Mouse (Mus musculus) urinary bladder, adult 2 months (tissue): ENCODE measurements at regions not wholly inside any gene's neighbourhood (a gene's known extent, or its start where the extent isn't known, plus 50 kb on each side); places are given as distances from the start of the nearest gene placed in this dataset.

Experiments used
- DNase-seq: peaks from one replicate; pipeline ENCODE4 v3.0.0; 2022; ENCODE audit warnings: low spot score

DNA sequence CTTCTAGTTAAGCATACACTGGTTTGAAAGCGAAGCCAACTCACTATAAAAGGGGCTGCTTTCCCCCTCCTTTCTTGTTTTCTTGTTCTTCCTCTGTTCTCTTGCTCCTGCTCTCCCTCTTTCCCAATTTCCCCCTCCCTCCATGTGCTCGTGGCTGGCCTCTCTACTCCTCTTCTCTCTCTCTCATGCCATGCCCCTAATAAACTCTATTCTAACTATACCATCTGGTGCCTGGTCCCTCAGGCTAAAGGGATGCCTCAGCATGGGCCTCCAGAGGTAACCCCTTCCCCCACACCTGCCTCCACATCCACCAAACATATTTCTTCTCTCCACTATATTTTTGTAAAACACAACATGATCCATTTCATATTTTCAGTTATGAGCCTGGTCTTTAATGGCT is 210.1 kb downstream of the Gja1 start:
- no peak for DNase-seq

DNA sequence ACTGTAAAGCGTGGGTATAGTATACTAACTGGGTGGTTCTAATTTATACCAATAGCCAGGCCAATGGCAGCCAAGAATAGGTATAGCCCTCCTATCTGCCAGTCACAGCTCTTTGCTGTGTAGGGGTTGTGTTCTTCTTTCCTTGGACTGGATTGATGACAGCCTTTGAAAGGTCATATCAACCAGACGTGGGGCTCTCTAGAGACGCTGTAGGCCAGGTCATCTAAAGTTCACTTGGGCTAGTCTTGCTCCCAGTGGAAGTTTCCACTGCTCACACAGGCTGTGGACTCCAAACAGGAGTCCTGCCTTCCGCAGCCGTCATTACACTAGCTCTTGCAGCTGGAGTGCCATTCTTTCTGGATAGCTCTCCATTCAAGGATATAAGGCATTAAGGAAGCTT is 220.3 kb downstream of the Gja1 start:
- no peak for DNase-seq

DNA sequence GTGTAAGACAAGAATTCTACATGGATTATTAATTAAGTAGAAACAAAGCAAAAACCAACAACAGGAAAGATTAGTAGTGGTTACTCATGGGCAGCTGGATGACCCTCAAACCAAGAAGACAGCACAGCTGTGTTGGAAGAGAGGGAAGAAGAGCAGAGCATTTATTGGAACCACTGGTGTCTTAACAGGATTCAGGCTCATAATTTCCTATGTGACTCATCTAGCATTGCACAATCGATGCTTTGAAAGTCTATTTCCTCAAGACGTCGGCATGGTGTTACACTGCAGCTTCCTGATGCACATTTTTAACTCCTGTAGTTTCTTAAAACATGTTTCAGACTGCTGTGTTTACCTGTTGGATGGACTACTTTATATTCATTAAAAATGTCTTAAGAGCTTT is 221.1 kb downstream of the Gja1 start:
- DNase-seq, result no peak

DNA sequence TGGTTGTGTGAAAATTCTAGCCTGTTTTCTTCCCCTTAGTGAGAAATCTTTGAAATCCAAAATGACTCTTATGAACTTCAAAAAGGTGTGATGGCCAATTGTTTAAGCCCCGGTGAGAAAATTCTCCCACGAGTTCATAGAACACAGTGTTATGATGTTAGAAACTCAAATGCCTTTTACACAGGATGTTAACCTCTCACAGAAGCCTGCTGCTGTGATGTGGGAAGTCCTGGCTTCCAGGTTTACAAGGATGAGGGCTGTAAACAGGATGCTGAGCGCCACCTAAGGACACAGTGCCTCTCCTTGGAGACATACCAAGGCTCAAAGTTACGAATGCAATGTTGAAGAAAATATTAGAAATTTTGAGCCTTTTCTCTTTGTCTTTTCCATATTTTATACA is 222.8 kb downstream of the Gja1 start:
- DNase-seq, result no peak

DNA sequence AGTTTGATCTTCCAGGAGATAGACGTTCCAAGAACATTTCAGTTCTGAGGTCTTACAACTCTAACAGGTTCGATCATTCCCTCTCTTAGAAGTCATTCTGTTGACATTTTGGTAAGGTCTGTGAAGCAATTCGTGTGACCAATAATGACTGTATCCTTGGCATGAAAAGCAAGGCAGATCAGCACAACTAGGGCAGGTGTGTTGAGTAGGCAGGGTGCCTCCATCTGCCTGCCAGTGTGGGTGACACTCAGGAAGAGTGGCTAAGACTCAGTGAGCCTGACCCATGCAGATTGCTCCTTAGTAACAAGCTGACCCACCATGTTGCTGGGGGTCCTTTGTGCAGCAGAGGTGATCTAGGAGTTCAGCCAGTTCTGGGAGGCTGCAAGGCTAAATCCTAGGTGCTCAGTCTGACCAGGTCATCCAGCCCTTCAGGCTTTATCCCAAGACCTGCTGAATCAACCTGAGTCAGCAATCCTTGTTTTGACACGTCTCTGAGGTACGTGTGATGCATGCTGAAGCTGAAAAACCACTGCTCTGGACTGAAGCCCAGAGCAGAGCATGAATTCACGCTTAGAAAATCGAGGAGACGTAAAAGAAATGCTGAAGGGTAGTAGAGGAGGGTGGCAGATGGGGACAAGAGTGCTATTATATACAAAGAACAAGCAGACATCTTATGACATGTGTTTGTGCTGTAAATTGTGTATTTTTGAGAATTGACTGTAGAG is 234.6 kb downstream of the Gja1 start:
- DNase-seq, result no peak

DNA sequence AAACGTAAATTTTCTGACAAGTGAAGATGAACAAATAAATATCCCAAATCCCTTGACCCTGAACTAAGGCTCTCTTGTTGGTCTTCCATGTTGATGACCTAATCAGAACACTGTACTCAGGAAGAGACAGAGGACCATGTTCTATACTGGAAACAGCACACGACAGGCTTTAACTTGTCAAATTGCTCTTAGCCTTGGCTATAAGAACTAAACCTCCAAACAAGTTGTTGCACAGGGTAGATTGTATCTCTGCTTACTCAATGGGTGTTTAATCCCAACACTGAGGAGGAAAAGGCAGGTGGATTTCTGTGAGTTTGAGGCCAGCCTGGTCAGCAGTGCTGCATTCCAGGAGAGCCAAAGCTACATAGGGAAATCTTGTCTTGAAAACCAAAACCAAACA is 265.5 kb downstream of the Gja1 start:
- DNase-seq, result no peak

DNA sequence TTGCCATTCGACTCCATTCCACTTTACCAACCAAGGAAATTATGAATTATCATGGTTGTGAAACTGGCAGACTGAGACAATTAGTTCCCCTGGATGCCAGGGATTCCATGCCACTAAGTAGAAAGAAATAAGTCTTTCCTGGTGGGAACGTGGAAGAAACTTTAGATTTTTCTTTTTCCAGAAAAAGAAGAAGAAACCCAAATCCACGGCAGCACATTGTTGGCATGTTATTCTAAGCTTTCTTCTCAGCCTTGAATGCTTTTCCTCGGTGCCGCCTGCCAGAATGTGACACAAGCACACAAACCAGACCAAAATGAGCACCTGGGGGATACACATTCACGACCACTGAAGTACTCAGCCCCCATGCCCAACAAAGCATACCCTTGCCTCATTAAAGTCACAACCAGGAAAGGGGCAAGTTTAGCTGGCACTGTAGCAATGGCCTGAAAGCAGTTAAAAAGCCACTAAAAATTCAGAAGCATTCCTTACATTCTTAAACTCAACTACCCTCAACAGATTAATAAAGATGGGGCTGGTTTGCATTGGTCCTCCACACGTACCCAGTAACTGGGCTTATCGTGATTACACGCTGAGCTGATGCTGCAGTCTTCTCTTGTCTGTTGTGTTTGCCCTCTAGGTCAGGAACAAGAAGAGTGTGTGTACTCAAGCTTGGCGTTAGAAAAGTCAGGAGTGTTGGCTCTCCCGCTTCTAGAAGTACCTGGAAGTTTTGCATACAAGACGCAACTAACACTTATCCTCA is 266.4 kb downstream of the Gja1 start:
- no peak for DNase-seq

DNA sequence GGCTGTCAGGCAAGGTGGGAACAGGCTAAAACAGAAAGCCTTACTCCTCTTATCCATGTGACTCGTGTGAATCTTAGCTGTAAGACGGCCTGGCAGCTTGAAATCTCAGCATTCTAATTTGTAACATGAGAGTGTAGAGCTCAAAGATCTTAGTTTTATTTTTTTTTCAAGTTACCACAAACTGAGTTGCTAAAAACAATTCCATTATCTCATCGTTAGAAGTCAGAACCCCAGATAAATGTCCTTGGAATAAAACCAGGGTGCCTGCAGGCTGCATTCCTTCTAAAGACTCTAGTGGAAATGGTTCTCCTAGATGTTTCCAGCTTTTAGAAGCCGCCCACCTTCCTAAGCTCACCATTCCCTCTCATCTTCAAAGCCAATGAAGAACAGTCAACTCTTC is 283.4 kb downstream of the Gja1 start:
- DNase-seq, result no peak

DNA sequence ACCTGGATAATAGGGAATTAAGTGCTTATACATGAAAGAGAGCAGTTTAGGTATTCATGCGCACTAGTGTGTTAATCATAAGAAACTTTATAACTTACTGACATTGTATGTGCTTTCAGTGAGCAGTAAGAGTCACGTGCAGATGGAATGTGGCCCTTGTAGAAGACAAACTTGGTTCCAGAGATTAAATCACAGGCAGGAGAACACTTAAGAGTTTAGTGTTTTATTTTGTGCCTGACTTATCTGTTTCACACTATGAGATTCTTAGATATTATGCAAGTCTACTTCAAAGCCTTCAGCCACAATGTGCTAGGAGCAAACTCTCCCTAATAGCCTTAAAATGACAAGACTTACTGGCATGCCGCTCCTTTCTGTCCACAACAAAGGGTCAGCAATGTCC is 296.8 kb downstream of the Gja1 start:
- no peak for DNase-seq

DNA sequence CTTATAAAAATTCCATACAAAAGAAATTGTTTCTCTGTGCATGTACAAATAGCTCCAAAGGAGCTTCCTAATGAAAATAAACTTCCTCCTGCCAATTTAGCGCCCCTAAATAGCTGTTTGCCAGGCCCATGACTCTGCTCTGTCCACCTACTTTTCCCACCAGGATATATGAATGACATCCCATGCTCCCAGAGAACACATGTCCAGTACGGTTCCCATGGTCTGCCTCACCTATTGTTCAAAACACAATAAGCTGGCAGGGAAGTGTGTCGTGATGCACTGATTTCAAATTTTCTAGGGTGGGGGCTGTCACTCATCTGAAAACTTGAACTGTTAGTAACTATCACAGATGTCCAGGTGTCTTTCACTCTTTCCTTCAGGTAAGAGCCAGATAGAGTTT is 305.8 kb downstream of the Gja1 start:
- DNase-seq, result no peak

GRCm38 (mm10) chr10:56685655-56686250 is 308.6 kb downstream of the Gja1 start:
- DNase-seq, result no peak

GRCm38 (mm10) chr10:56691467-56691866 is 314.3 kb downstream of the Gja1 start:
- no peak for DNase-seq

- DNase-seq, result no peak
These were observed 318.0 kb downstream of the Gja1 start for GRCm38 (mm10) chr10:56695100-56695499.

DNA sequence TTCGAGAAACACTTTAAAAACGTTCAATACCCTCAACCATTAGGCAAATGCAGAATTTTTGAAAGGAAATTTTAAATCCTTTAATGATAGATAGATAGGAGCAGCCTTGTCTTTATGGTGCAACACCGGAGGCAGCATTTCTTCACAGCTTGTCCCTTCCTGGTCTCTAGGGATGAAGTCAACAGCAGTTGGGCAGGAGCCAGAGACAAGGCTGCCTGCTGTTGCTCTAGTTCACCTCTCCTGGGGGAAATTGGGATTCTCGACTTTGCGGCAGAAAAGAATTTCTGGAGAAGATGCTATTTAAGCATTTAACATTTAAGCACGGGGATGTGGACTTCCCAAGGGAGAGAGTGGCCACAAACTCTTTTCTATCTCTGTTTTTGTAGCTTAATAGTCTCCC is 323.0 kb downstream of the Gja1 start:
- DNase-seq, result no peak

DNA sequence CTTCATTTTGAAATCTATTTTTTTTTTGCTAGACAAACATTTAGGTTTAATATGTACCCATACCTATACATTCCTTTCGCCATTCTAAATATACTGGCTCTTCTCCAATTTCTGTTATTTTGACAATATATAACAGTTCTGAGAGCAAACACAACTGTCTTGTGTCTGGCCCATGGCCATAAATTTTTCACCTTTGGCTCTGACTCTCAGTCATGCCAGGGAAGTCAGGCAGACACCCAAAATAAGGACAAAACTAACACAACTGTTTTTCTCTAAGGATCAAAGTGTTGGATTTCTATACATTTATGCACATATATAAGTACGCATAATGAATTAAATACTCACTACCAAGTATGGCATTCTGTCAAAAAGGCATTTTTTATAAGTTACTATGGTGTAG is 331.3 kb downstream of the Gja1 start:
- no peak for DNase-seq

- no peak for DNase-seq
These were observed 331.8 kb downstream of the Gja1 start for GRCm38 (mm10) chr10:56708886-56709285.

- no peak for DNase-seq
These were observed 335.5 kb downstream of the Gja1 start for GRCm38 (mm10) chr10:56712611-56713105.

GRCm38 (mm10) chr10:56737073-56737472 is 359.9 kb downstream of the Gja1 start:
- DNase-seq, result no peak

GRCm38 (mm10) chr10:56739621-56740020 is 362.5 kb downstream of the Gja1 start:
- no peak for DNase-seq

DNA sequence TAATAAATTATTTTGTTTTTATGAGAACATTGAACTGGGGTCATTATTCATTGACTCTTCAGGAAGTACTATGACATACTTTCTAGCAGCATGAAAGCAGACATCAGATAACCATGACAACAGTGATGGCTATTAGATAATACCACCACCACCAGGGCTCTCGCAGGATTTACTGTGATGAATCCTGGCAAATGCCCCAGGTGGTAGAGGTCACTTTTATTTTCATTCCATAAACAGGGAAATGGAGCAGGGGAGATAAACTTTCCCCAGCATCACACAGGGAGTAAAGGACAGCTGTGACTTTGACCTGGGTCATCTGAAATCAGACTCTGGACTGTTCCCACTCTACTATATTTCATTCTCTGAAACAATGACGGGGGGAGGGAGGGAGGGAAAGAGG is 375.0 kb downstream of the Gja1 start:
- no peak for DNase-seq

DNA sequence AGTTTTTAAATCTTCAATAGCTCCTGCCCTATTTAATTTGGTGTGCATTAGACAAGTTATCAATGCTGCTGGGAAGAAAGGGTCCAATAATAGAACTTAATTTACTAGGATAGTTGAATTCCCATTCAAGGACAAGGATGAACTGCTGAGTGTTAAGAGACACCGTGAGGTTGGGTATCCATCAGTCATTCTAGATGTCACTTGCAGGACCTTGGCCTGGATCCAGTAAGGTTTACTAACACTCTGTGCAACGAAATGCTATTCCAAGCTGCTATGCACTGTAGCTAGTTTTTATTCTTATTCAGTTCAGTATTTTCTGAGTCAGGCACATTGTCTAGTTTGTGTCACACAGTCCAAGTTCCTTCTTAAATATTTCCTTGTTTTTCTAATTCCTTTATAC is 376.4 kb downstream of the Gja1 start:
- no peak for DNase-seq

DNA sequence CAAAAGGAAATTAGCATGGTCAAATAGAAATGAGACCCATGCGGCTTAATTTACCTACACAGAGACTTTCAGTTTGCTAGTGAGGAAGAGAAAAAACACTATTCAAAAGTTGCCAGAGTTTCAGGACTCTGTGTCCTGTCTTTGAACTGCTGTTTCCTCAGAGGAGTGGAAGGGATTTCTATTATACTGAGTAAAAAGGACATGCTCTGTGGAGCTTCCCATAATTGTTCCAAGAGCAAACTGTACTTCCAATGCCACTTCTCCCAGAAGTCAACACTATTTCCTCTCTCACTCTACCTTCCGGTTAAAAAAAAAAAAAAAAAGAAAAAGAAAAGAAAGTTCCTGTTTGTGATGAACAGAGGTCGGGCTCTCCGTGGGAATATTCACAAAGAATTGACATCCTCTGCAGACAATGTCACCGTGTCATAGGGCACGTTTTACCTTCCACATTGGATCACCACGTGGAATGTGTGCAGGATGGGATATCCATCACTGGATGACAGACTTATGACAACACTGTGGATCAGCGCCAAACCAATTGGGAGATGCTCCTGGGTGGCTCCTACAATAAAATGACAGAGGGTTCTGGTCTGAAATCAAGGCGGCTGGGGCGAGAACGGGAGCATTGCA is 377.5 kb downstream of the Gja1 start:
- no peak for DNase-seq

GRCm38 (mm10) chr10:56770629-56771028 is 393.5 kb downstream of the Gja1 start:
- no peak for DNase-seq
